Mouse (Mus musculus): ENCODE data around the gene Cpxm2. TPM values are rescaled to one million over a fixed set of nuclear protein-coding genes. Genes with fewer than 3 reads are reported as not detected.

Cpxm2 gene
- polyA plus RNA-seq, 1 experiment from 2014 or later = 0.95 TPM

GRCm38 (mm10) chr7:131992226-131992625, 162.3 kb downstream of the Cpxm2 start:
- Histone ChIP-seq H3K36me3 (ENCODE audit: control insufficient read depth, insufficient read depth, low read length) (no peaks in the 10 kb centered on the region), H3K4me2 (ENCODE audit: low read length) (no peak overlapping the region), H3K27ac (ENCODE audit: low read depth) (no peak overlapping the region), H3K9ac (ENCODE audit: low read length) (no peak overlapping the region), H3K27me3 (replicated peaks; ENCODE audit: control insufficient read depth, insufficient read depth, low read length) (no peaks in the 10 kb centered on the region), H3K4me1 (replicated peaks; ENCODE audit: control insufficient read depth, insufficient read depth, low read length) (no peaks in the 10 kb centered on the region), H3K9me3 (ENCODE audit: control insufficient read depth, low read length) (no peaks in the 10 kb centered on the region), H3K4me3 (ENCODE audit: low read depth, low read length) (no peak overlapping the region)
- ATAC-seq (replicated peaks; ENCODE audit: low FRiP score, low TSS enrichment, low read depth) (no peak), DNase-seq (ENCODE audit: low spot score) (no peak)
- WGBS = 64% methylated on average over 1 of the region's 1 CpGs

- WGBS = 20% methylated on average over 6 of the region's 6 CpGs
Observed at GRCm38 (mm10) chr7:131989056-131989455, 165.5 kb downstream of the Cpxm2 start.

More at GRCm38 (mm10) chr7:131989056-131989455, 165.5 kb downstream of the Cpxm2 start:
- H3K9me3 ChIP-seq (ENCODE audit: control insufficient read depth, low read length) = no peaks in the 10 kb centered on the region
- H3K27me3 ChIP-seq (replicated peaks; ENCODE audit: control insufficient read depth, insufficient read depth, low read length) = no peaks in the 10 kb centered on the region
- no peak overlapping the region for H3K9ac ChIP-seq (ENCODE audit: low read length)
- no peak for DNase-seq (ENCODE audit: low spot score)
- no peak for ATAC-seq (replicated peaks; ENCODE audit: low FRiP score, low TSS enrichment, low read depth)
- H3K4me3 ChIP-seq (ENCODE audit: low read depth, low read length) = no peak overlapping the region
- H3K36me3 ChIP-seq (ENCODE audit: control insufficient read depth, insufficient read depth, low read length) = no peaks in the 10 kb centered on the region
- no peak overlapping the region for H3K27ac ChIP-seq (ENCODE audit: low read depth)
- H3K4me1 ChIP-seq (replicated peaks; ENCODE audit: control insufficient read depth, insufficient read depth, low read length) = no peaks in the 10 kb centered on the region
- H3K4me2 ChIP-seq (ENCODE audit: low read length) = no peak overlapping the region

Other genes starting within 250 kb of the Cpxm2 start
- not detected in 2 replicates for gene Gpr26, start 188.3 kb downstream of the Cpxm2 start, polyA plus RNA-seq (2014; fragmentation: Nextera tagmentation; extraction: Ambion mirVana)
- 29.1 and 32.1 TPM in 2 replicates for gene Chst15, start 162.5 kb upstream of the Cpxm2 start, polyA plus RNA-seq (2014; fragmentation: Nextera tagmentation; extraction: Ambion mirVana)